Mouse (Mus musculus): ENCODE measurements around the gene Lgmn. TPM values are rescaled to one million over a fixed set of nuclear protein-coding genes. Genes with fewer than 3 reads are reported as not detected.

Gene Lgmn
- polyA plus RNA-seq, 1 experiment from 2014 or later, result 40.5 TPM

DNA sequence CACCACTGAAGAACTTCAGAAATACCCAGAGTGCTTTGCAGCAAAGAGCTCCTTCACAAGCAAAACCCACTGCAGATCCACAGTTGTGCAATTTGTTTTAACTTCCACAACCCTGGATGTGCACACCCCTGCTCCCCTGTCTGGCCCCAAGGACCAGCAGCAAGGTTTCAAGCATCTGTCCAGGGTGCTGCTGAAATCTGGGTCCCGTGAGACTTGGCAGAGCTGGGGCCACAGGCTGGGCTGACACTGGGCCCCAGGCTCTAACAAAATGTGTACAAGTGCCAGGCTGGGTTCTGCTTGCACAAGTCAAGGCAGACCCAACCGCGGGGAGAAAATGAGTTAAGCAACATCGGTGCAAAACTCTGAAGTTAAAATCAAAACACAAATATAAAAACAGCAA lies 41.0 kb downstream of the Lgmn start:
- no peaks in the 10 kb centered on the region for H3K9me3 ChIP-seq (replicated peaks)
- H3K36me3 ChIP-seq, result peaks cover 79% of the 10 kb centered on the region
- DNase-seq (ENCODE audit: low spot score), result no peak
- H3K4me3 ChIP-seq, result no peak overlapping the region
- H3K27ac ChIP-seq, result no peak overlapping the region
- H3K27me3 ChIP-seq (ENCODE audit: low read depth, poor library complexity, severe bottlenecking), result no peaks in the 10 kb centered on the region
- no peaks in the 10 kb centered on the region for H3K4me1 ChIP-seq
- WGBS, result 90% methylated on average over 4 of the region's 4 CpGs

DNA sequence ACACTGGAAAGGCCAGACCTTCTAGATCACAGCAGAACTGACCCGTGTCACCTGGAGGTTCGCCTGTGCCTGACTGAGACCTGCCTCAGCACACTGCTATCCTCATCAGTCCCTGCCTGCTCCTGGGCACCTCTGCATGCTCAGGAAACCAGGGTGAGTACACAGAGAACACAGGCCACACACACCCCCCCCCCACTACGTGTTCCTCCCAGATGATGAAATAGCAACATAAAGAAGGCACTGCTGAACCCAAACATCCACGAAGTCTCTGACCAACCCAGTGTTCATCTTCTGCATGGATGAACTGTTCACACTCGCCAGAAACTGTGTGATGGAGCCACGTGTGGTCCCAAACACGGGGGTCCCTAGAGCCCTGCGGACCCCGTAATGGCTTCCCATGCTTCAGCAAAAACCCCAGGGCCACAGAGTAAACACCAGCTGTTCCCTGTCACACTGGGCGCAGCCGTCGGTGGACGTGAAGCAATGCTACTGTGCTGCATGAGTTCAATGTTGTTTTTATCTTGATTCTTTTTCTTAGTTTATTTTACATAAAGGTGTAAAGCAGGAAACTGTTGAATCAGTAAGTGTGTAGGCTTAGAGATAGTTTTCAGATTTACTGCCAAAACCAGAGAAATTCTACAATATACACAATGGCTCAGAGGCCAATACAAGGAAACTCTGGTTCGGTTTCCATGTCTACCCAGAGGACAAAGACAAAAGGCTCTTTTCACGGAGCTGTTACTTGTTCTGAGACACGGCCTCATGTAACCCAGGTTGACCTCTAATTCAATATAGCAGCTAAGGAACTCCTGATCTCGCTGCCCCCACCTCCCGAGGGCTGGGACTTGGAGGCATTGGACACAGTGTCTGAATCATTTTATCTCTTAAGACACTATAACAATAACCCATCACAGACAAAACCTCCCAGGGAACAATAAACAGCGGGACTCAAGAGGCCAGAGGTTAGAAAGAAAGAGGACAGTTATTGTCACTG lies 43.3 kb downstream of the Lgmn start:
- H3K36me3 ChIP-seq, result peaks cover 65% of the 10 kb centered on the region
- no peaks in the 10 kb centered on the region for H3K27me3 ChIP-seq (ENCODE audit: low read depth, poor library complexity, severe bottlenecking)
- no peaks in the 10 kb centered on the region for H3K9me3 ChIP-seq (replicated peaks)
- 87% methylated on average over 19 of the region's 19 CpGs for WGBS
- H3K4me3 ChIP-seq, result no peak overlapping the region
- no peak overlapping the region for H3K27ac ChIP-seq
- no peak for DNase-seq (ENCODE audit: low spot score)
- no peaks in the 10 kb centered on the region for H3K4me1 ChIP-seq

DNA sequence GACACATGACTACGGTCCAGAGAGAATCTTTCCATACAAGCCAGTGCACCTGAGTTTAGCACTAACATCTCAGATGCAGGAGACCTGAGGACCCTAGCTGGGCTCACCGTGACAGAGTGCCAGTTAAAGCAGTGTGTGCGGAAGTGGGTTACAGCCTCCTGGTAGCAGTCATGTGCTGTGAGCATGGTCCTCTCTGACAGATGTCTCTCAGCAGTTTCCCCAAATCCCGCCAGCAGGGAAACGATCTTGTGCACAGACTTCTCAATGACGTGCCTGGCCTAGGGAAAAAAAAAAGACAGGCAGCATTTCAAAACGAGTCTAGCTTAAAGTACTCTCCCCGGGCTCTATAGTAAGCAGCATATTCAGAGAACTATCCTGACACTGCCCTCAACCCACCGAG lies 44.1 kb downstream of the Lgmn start:
- H3K4me3 ChIP-seq, result no peak overlapping the region
- 89% methylated on average over 9 of the region's 9 CpGs for WGBS
- no peaks in the 10 kb centered on the region for H3K9me3 ChIP-seq (replicated peaks)
- peaks cover 59% of the 10 kb centered on the region for H3K36me3 ChIP-seq
- no peak for DNase-seq (ENCODE audit: low spot score)
- H3K4me1 ChIP-seq, result no peaks in the 10 kb centered on the region
- H3K27ac ChIP-seq, result no peak overlapping the region
- H3K27me3 ChIP-seq (ENCODE audit: low read depth, poor library complexity, severe bottlenecking), result no peaks in the 10 kb centered on the region

DNA sequence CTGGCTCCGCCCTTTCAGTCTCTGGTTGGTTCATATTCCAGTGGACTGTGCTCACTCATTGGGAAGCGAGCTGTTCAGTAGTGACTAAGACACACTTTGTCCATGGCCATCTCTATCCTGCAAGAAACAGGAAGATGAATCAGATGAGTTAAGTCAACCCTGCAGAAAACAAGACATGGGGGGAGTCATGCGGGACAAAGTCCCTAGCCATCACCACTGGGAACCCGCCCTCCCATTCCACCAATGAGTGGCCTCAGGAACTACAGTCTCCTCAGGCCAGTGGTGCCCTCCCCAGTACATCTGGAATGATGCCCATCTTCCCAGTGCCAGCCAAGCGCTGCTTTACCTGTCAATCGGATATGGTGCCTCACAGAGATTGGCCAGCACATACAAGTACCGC lies 45.1 kb downstream of the Lgmn start:
- no peak for DNase-seq (ENCODE audit: low spot score)
- WGBS, result 91% methylated on average over 7 of the region's 7 CpGs
- Histone ChIP-seq H3K27me3 (ENCODE audit: low read depth, poor library complexity, severe bottlenecking) (no peaks in the 10 kb centered on the region), H3K4me3 (no peak overlapping the region), H3K27ac (no peak overlapping the region), H3K4me1 (no peaks in the 10 kb centered on the region), H3K36me3 (peaks cover 51% of the 10 kb centered on the region), H3K9me3 (replicated peaks) (no peaks in the 10 kb centered on the region)

DNA sequence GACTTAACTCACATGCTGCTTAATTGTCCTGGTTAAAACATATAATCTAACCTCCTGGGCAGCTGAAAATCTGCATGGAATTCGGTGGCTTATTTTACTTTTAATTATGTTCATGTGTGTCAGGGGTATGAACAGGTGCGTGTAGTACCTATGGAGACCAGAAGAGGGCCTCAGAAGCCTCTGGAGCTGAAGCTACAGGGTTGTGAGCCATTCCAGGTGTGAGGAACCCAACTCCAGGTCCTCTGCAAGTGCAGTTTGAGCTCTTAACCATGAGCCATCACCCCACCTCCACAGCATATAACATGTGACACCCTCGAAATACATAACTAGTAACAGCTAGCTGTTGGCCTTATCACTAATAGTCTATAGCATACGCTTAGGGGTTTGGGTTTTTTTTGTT lies 47.6 kb downstream of the Lgmn start:
- Histone ChIP-seq H3K4me3 (no peak overlapping the region), H3K4me1 (no peaks in the 10 kb centered on the region), H3K9me3 (replicated peaks) (no peaks in the 10 kb centered on the region), H3K27ac (no peak overlapping the region), H3K36me3 (peaks cover 29% of the 10 kb centered on the region), H3K27me3 (ENCODE audit: low read depth, poor library complexity, severe bottlenecking) (no peaks in the 10 kb centered on the region)
- peak; percentile 42 for DNase-seq (ENCODE audit: low spot score)
- WGBS, result 69% methylated on average over 4 of the region's 4 CpGs

DNA sequence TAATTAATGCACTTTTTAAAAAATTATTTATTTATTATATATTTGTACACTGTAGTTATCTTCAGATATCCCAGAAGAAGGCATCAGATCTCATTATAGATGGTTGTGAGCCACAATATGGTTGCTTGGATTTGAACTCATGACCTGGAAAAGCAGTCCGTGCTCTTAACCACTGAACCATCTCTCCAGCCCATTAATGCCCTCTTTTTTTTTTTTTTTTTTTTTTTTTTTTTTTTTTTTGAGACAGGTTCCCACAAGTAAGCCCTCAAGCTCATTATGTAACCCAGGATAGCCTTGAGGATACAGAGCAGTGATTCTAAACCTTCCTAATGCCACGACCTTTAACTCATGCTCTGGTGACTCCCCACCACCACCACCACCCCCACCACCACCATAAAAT lies 48.5 kb downstream of the Lgmn start:
- Histone ChIP-seq H3K9me3 (replicated peaks) (no peaks in the 10 kb centered on the region), H3K27ac (no peak overlapping the region), H3K4me1 (no peaks in the 10 kb centered on the region), H3K27me3 (ENCODE audit: low read depth, poor library complexity, severe bottlenecking) (no peaks in the 10 kb centered on the region), H3K4me3 (no peak overlapping the region), H3K36me3 (peaks cover 23% of the 10 kb centered on the region)
- DNase-seq (ENCODE audit: low spot score), result no peak
- 76% methylated on average over 2 of the region's 2 CpGs for WGBS

DNA sequence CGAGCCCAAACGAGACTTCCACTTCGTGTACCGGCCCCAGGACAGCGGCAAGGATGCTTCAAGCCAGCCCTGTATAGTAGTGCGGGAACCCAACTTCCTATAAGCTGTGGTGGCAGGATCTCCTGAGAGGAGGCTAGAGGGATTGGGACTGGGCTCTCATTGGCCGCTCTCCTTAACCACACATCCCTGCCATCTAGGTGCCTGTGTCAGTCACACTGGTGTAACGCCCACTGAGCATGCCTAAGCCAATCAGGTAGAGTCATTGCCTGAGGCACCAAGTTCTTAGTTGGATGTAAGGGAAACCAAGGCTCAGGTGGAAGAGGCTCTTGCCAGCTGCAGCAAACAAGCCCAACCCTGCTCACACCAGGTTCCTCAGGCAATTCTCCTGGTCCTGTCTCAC lies 49.6 kb downstream of the Lgmn start:
- DNase-seq (ENCODE audit: low spot score), result no peak
- no peak overlapping the region for H3K4me3 ChIP-seq

DNA sequence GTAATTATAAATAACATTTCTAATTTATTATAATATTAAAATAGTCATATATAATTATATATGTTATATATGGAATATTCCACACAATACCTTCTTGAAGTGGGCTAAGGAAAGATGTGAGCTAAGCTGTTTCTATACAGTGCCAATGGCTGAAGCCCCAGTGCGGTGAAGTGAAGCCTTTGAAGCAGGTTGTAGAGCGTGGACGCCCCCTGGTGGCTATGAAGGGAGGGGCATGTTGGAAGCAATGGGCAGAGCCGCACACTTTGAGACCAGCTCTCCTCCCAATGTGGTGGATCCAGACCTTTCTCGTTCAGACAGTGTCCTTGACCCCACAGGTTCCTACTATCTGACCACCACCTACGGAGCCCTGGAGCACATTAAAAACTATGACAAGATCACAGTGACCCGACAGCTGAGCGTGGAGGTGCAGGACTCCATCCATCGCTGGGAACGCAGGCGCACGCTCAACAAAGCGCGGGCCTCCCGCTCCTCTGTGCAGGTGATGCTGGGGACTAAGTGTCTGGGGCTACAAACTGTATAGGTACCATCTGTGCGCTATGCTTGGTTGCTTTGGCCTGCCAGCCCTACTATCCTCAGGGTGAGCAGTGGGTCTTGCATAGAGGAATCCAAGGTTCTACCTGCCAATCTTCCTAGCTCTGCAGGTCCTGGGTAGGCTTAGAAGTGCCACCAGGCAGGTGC lies 52.2 kb downstream of the Lgmn start:
- WGBS, result 50% methylated on average over 16 of the region's 16 CpGs
- Histone ChIP-seq H3K27ac (no peak overlapping the region), H3K27me3 (ENCODE audit: low read depth, poor library complexity, severe bottlenecking) (no peaks in the 10 kb centered on the region), H3K9me3 (replicated peaks) (no peaks in the 10 kb centered on the region), H3K36me3 (no peaks in the 10 kb centered on the region), H3K4me1 (no peaks in the 10 kb centered on the region), H3K4me3 (no peak overlapping the region)
- peak; percentile 91 for DNase-seq (ENCODE audit: low spot score)

More for the DNA sequence above, 49.6 kb downstream of the Lgmn start:
- Histone ChIP-seq H3K36me3 (peaks cover 15% of the 10 kb centered on the region), H3K27me3 (ENCODE audit: low read depth, poor library complexity, severe bottlenecking) (no peaks in the 10 kb centered on the region), H3K4me1 (no peaks in the 10 kb centered on the region), H3K9me3 (replicated peaks) (no peaks in the 10 kb centered on the region), H3K27ac (no peak overlapping the region)
- 23% methylated on average over 8 of the region's 8 CpGs for WGBS

DNA sequence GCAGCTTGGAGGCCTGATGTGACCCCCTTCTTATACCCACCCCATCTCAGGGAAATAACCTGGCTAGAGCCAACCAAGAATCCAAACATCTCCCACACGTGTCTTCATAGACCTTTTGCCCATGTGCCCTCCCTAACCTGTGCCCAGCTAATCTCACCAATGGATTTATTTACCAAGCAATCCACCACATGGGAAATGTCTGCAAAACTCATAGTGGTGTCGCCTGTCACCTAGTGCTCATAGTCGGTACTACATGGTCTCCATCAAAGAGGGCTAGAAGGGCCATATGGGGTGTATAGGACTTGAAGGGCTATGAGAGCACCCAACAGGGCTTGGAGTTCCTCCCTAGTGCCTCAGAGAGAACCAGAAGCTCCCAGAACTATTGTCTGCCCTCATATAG lies 54.8 kb downstream of the Lgmn start:
- Histone ChIP-seq H3K27me3 (ENCODE audit: low read depth, poor library complexity, severe bottlenecking) (no peaks in the 10 kb centered on the region), H3K36me3 (no peaks in the 10 kb centered on the region), H3K4me3 (no peak overlapping the region), H3K9me3 (replicated peaks) (no peaks in the 10 kb centered on the region), H3K27ac (no peak overlapping the region), H3K4me1 (no peaks in the 10 kb centered on the region)
- 32% methylated on average over 3 of the region's 3 CpGs for WGBS
- DNase-seq (ENCODE audit: low spot score), result peak; percentile 47

DNA sequence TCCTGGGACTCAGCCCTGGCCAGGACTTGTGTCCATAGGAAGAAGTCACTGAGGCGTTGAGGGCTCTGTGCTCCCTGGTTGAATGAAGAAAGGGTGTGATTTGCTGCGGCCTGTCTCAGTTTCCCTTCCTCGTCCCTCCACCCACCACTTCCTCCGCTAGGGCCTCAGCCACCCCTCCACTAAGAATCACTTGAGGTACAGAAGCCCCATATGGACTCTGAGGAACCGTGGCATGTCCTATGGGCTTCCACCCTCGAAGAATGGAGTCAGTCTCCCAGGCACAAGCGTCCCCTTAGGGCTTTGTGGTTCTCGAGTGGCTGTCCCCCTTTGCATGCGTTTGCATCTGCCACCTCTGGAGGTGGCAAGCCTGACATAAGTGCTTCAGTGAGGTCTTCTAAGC lies 56.3 kb downstream of the Lgmn start:
- no peak for DNase-seq (ENCODE audit: low spot score)
- H3K9me3 ChIP-seq (replicated peaks), result no peaks in the 10 kb centered on the region
- H3K4me3 ChIP-seq, result no peak overlapping the region
- no peak overlapping the region for H3K27ac ChIP-seq
- WGBS, result 88% methylated on average over 9 of the region's 9 CpGs
- H3K27me3 ChIP-seq (ENCODE audit: low read depth, poor library complexity, severe bottlenecking), result no peaks in the 10 kb centered on the region
- H3K4me1 ChIP-seq, result no peaks in the 10 kb centered on the region
- H3K36me3 ChIP-seq, result no peaks in the 10 kb centered on the region

DNA sequence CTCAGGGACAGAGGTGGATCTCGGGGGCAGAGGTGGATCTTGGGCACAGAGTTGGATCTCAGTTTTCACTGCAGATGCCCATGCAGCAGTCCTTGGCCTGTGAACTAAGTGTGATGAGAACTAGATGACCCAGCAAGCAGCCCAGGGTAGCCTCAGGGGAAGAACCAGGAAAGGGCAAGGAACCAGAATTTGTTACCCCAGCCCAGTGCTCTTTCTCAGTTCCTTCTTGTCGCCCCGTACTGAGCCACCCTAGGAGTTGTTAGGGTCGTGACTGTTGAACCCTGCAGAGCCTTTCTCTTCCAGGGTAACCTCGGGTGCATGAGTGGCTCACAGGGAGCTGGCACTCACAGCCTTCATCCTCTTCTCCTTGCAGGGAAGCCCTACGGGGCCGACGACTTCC lies 57.4 kb downstream of the Lgmn start:
- Histone ChIP-seq H3K27me3 (ENCODE audit: low read depth, poor library complexity, severe bottlenecking) (no peaks in the 10 kb centered on the region), H3K27ac (no peak overlapping the region), H3K36me3 (no peaks in the 10 kb centered on the region), H3K4me1 (no peaks in the 10 kb centered on the region), H3K9me3 (replicated peaks) (no peaks in the 10 kb centered on the region), H3K4me3 (no peak overlapping the region)
- 87% methylated on average over 8 of the region's 8 CpGs for WGBS
- DNase-seq (ENCODE audit: low spot score), result no peak

DNA sequence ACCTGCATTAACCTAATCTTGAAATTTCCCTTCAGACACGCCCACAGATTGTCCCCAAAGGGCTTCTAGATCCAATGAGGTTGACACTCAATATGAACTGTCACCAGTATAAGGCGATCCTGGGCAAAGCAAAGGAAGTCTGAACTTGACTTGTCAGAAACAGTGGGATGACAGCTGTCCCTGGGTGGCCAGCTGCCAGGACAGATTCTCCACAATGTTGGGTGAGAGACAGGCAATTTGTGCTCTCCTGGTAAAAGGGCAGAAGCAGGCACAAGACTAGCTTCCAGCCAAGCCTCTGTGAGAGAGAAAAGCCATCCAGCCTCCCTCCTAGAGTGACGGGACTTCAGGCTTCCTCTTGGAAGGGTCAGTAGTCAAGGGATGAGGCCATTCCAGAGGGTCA lies 67.3 kb downstream of the Lgmn start:
- H3K9me3 ChIP-seq (replicated peaks), result no peaks in the 10 kb centered on the region
- no peak overlapping the region for H3K4me3 ChIP-seq
- no peak overlapping the region for H3K27ac ChIP-seq
- no peaks in the 10 kb centered on the region for H3K27me3 ChIP-seq (ENCODE audit: low read depth, poor library complexity, severe bottlenecking)
- H3K4me1 ChIP-seq, result peaks cover 22% of the 10 kb centered on the region
- WGBS, result 86% methylated on average over 3 of the region's 3 CpGs
- no peak for DNase-seq (ENCODE audit: low spot score)
- H3K36me3 ChIP-seq, result peaks cover 8% of the 10 kb centered on the region

DNA sequence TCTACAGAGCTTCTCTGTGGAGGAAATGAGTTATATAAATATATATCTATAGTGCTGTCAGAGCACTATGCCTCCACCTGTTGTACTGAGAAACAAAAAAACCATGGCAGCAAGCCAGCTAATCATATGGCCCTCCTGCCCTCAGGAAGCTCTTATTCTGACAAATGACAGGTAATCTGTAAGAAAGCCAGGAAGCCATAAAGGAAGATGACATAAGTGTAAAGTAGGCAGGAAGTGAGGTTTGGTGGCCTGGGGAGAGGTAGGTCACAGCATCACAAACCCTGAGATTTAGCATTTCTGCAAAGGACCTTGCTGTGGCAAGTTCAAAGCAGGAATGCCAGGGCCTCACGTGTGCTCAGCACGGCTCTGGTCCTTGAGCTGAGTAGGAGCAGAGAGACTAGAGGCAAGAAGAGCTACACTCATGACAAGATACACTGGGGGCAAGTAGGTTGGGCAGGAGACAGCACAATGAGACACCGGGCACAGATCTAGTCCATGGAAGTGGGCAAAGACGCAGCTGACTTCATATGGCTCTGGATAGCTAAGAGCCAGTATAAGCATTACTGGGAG lies 68.6 kb downstream of the Lgmn start:
- H3K27ac ChIP-seq, result no peak overlapping the region
- H3K9me3 ChIP-seq (replicated peaks), result no peaks in the 10 kb centered on the region
- H3K4me1 ChIP-seq, result peaks cover 22% of the 10 kb centered on the region
- 84% methylated on average over 4 of the region's 4 CpGs for WGBS
- no peak for DNase-seq (ENCODE audit: low spot score)
- no peak overlapping the region for H3K4me3 ChIP-seq
- H3K27me3 ChIP-seq (ENCODE audit: low read depth, poor library complexity, severe bottlenecking), result no peaks in the 10 kb centered on the region
- peaks cover 8% of the 10 kb centered on the region for H3K36me3 ChIP-seq
